Mouse (Mus musculus): ENCODE data around the gene Mical3.

The Mical3 gene

DNA sequence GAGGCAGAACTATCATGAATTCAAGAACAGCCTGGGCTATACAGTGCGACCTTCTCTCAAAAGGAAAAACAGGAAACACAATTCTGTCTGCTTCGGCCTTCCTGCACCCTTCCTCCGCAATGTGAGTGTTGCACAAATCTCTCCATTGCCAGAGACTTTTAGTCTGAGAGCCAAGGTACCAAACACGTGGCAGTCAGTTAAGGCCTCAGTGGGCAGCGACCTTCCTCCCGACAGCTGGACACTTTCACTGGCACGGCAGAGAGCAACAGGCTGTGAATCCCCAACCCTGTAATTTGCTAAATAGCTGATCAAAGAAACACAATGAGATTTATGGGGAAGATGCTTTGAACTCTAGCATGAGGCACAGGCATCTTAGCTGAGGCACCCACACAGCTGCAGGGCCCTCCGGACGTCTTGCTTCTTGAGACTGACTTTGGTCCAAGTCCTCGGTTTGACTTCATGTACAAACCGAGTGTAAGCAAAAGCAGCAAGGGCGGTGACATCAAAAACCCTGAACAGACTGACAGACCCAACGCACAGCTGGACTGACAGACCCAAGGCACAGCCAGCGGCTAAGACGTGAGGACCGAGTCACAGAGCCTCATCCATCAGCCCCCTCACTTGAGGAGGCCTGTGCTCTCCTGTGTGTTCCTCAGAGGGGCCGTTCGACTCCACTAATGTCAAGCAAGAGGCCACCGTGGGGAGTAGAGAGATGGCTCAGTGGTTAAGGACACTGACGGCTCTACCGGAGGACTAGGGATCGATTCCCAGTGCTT lies 73.4 kb downstream of the Mical3 start:
- in situ Hi-C loops (cut with MboI; ENCODE audit: low sequenced_read_pairs): no loop called here

DNA sequence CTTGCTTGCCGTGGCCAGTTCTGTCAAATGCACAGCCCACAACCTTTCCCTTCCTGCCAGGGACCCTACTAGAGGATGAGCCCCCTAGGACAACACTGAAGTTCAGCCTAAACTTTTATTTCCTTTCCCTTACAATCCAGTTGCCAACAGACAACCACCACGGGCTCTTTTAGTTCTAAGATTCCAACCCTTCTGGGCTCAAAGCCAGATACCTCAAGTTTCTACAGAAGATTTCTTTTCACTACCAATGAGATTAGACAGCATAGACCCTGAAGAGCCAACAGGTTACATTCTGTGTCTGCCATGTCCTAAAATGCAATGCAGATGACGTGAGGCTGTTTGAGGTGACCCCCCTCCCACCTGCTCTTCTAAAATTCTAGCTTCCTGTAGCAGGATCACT lies 75.3 kb downstream of the Mical3 start:
- in situ Hi-C loops (cut with MboI; ENCODE audit: low sequenced_read_pairs): no loop called here

DNA sequence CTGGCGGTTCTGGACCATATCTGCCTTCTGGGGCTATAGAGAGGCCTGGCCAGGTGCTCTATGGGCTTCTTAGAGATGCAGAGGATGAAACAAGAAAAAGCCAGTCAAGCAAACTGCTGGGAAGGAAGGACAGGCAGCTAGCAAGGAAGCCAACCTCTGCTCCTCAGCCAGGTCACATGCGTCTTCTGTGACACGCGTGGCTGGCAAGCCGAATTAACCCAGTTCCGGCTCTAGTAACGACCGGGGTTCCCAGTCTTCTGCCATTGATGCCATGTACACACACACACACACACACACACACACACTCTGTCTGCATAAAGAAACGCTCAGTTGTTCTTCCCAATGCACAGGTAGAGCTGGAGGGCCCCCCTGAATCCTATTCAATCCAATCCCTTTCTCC lies 75.9 kb downstream of the Mical3 start:
- in situ Hi-C loops (cut with MboI; ENCODE audit: low sequenced_read_pairs): no loop called here

DNA sequence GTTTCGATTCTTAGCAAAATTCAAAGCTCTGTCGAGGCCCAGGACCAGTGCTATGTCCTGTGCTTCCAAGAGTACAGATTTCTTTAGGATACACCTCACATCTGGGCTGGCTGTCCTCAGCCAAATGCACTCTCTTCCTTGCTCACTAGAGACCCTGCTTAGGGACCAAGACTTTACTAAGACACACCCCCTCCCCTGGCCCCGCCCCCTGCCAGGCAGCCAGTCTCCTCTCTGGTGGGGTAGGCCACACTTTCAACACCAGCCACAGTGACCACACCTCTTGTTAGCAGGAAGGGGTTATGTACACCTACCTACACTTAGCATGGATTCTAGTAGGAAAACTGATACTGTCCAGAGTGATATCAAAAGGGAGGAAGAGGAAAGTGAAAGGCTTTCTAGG lies 76.5 kb downstream of the Mical3 start:
- in situ Hi-C loops (cut with MboI; ENCODE audit: low sequenced_read_pairs): no loop called here

DNA sequence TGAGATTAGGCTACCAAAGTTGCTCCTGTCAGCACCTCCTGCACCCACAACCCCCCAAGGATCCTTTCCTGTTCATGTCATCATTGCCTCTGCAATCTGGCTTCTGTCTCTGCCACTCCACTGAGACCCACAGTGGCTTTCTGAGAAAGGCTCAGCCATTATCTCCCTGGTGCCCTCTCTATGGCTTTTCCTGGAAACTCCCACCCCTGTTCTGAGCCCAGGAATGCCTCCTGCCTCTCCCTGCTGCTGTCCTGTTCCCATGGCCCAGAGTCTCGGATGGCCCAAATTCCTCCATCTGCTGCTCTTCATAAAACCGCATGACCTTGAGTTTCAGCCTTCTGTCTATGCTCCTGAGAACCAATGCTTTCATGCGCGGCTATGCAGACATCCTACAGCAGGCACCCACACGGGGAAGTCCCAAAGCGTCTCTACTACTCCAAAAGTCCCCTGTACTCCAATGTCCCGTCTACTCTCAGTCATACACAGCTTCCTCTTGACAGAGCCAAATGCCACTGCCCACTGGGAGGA lies 77.2 kb downstream of the Mical3 start:
- in situ Hi-C loops (cut with MboI; ENCODE audit: low sequenced_read_pairs): no loop called here

DNA sequence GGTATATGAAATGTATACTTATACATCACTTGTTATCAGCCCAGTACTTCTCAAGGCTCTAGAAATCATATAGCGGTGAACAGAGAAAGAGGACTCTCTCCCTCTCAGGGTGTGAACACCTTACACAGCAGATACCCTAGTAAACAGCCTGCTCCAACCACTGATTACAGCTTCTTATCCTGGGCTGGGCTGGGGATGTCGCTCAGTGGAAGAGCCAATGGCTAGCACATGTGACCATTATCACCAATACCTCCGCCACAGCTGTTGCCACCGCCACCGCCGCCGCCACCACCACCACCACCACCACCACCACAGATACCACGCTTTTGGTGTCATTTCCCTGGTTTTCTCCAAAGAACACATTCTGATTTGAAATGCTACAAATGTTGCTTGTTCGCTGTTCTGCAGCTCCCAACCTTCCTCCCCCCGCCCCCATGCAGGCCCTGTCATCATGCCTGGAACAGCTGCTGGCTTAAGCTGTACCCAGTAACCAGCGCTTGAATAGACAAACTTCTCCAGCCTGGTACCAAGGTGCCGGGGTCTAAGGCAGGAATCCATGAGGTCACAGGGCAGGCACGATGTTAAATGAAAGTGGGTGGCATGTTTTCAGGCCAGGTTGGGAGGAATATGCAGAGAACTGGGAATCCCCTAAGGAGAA lies 78.7 kb downstream of the Mical3 start:
- in situ Hi-C loops (cut with MboI; ENCODE audit: low sequenced_read_pairs): no loop called here

DNA sequence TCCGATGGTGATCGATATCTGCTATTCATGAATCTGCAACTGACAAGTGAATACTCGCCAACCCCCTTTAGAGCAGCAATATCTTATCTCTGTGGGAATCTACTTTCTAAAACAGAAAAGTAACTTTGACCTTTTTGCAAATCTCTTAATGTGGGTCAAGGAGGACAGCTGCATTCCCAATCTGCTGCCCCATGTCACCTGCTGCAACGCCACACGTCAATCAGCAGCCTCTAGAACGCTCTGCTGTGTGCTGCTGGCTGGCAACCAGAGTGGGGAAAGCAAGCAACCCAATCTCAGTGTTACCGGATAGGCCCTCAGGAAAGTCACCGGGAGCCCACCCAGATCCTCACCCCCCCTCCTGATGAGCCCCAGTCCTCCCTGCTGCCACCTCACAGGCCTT lies 79.4 kb downstream of the Mical3 start:
- in situ Hi-C loops (cut with MboI; ENCODE audit: low sequenced_read_pairs): no loop called here

DNA sequence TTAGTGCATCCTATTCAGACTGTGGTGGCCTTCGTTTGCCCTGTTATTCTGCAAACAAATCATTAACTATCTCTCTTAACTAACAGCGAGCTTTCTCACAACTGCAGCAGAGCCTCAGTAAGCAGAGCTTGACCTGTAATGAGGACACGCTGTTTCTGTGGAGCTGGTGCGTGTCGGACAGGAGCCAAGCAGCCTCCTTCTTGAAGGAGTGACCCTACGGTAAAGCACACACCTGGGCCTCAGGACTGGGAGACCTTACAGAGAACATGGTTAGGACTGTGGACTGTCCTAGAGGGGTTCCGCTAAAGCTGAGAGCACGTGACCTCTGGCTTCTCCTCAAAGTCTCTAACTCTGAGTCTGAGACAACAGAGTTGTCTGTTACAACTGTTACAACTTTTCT lies 82.1 kb downstream of the Mical3 start:
- in situ Hi-C loops (cut with MboI; ENCODE audit: low sequenced_read_pairs): no loop called here

DNA sequence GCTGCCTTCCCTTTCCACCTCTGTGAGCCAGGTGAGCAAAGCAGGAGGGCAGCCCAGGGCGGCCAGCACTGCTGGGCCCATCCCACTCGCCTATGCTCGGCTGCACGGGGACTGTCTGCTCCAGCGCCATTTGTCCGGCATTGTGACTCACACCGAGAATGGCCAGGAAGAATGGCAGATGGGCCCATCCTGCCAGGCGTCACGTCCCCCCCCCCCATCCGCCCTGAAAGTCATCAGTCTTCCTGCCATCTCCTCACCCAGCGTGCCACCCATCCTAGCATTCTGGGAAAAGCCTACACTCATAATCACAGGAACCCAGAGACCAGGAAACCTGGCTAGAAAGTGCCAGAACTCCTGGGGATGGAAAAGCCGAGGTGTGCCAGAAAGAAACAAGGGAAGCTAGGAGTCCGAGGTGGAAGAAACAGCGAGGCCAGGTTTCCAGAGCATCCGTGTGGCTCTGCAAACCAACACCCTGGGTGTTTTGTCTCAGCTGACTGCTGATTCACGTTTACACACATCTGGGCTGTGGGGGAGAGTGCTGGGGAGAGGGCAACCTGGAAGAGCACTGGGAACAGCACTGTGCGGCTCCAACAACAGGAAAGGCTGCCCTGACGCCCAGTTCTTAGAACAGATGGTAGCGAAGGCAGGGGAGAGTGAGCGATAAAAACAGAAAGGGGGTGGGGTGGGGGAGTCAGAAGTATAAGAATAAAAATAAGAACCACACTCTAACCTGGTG lies 85.3 kb downstream of the Mical3 start:
- in situ Hi-C loops (cut with MboI; ENCODE audit: low sequenced_read_pairs): no loop called here

DNA sequence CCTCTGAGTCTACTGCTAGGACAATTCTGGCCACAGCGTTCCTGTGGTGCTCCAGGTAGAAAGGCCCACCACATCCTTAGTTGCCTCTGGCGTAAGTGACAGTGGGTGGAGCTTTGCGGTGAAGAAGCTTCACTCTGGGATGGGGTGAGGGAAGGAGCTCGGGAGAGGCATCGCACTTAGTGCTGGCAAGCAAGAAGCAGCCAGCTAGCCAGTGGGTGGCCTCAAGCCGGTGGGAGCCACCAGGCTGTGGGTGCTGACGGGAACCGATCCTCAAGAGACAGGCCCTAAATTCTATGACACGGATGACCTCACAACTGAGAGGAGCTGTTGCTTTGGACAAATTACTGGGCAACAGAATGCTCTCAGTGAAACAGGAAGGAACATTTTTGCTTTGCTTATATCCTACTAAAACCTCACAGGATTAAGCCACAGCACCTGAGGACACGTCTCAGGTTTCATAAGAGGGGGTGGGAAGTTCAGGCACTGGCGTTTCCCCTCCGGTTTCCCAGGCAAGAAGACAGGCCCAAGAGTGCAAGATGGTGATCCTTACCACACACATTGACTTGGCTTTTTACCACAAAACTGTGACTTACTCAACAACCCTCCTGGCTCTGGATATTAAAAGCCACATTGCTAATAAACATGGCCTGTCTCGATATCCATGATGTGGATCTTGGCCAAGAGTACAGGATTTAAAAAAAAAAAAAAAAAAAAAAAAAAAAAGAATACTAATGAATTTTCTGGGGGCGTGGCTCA lies 87.2 kb downstream of the Mical3 start:
- in situ Hi-C loops (cut with MboI; ENCODE audit: low sequenced_read_pairs): no loop called here

DNA sequence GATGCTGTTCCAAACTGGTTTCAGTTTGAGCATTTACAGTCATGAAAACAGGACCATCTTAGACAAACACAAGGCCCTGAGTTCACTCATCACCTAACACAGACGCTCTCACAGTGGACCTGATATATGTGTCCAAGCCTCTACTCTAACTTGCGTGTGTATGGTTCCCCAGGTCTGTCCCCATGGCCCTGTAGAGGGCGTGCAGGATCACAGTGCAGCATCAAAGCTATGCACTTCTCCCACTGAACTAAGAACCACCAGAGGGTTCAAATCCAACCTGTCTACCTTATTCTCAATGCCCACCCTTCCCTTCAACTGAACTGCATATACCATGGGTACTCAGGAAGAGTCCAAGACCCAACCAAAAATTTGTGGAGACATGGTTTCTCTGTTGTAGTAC lies 91.1 kb downstream of the Mical3 start:
- in situ Hi-C loops (cut with MboI; ENCODE audit: low sequenced_read_pairs): no loop called here

DNA sequence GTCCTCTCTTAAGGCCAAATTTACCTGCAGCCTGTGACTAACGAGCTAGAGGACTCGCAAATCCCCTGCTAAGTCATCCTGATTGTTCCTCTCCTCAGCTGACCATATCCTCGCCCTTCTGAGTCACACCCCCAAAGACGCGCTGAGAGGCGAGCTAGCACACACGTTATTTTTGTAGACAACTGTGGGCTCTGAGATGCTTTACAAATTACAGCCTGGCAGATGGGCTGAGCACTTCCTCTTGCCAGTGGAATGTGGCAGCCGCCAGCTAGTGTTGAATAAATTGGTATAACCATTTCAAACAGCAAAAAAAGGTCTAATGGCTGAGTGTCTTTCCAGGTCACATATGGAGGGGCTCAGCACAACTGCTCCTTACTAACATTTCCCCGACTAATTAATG lies 91.5 kb downstream of the Mical3 start:
- in situ Hi-C loops (cut with MboI; ENCODE audit: low sequenced_read_pairs): no loop called here

DNA sequence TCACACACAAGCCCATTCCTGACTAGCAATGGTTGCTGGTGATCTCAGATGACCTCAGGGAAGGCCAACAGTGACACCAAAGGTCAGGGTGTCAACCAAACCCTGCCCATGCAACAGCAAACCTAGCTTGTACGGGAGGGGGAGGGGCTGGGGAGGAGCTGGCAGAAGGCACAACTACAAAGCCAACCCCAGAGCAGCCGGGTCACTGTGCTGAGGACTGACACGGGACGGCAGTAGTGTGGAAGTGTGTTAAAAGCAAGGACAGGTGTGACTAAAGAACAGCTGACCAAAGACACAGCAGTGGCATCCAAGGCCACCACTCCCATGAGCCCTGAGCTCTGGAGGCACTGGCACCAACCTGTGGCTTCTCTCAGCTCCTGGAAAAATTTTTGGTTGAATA lies 93.7 kb downstream of the Mical3 start:
- in situ Hi-C loops (cut with MboI; ENCODE audit: low sequenced_read_pairs): no loop called here

DNA sequence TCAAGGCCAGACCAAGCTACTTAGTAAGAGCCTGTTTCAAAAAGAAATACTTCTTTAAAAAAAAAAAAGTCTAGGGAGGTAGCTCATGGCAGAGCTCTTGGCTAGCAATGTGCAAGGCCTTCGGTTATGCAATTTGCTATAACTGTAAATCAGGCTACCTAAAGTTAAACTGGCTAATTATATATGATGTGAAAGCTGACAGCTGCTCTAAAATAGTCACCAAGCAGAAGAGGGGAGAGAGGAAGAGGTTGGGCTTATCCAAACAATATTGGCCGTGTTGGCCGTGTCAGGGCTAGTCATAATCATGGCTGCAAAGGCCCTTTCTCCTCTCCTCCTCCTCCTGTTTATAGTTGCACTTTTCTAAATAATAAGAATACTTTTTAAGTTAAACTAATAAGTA lies 94.9 kb downstream of the Mical3 start:
- in situ Hi-C loops (cut with MboI; ENCODE audit: low sequenced_read_pairs): no loop called here

DNA sequence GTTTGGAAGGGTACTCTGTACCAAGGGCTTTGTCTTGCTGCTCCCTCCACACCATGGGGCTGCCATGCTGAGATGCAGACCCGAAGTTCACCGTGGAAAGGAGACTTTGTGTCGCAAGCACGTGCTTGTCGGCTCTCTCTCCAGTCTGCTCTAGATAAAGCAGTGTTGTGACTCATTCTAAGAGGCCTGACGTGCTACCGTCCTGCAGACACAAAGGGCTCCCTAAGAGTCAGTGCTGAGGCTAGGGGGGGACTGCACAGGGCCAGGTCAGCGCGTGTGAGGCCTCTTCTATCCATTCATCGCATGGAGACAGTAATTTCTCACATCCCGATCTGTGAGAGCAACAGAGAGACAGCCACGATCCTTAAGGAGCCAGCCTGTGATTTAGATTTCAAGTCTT lies 95.5 kb downstream of the Mical3 start:
- in situ Hi-C loops (cut with MboI; ENCODE audit: low sequenced_read_pairs): no loop called here

DNA sequence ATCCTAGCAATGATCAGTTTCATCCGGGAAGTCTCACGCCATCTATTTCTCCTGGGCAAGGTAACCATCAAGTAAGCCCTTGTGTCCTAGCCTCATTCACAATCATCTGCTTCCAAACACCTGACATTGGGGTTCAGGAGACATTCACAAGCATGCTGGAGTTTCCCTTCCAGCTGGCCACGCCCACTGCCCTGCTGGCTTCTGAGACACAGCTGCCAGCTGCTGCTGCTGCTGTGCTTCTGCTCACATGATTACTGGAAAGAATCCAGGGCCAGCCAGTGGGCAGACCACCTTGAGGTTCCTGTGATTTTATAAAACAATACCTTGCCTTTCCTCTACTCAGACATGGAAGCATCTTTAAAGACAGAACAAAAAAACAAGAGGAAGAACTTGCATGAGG lies 97.5 kb downstream of the Mical3 start:
- in situ Hi-C loops (cut with MboI; ENCODE audit: low sequenced_read_pairs): no loop called here

DNA sequence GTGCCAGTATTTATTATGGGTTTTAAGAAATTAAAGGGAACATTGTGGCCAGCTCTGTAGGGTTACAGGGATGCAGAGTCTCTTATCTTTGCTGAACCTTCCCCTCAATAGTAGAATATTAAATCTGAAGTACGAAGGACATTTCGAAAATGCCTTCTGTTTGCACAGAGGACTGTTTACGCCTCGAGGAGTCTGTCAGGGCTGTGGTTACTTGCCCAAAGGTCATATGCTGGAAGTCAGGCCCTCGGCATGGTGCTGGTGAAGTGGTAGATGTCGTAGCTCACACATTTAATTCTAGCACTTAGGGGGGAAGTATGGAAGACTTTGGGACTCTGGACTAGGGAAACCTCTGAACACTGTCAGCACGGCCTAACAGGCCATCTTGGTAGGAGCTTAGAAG lies 99.4 kb downstream of the Mical3 start:
- in situ Hi-C loops (cut with MboI; ENCODE audit: low sequenced_read_pairs): no loop called here

DNA sequence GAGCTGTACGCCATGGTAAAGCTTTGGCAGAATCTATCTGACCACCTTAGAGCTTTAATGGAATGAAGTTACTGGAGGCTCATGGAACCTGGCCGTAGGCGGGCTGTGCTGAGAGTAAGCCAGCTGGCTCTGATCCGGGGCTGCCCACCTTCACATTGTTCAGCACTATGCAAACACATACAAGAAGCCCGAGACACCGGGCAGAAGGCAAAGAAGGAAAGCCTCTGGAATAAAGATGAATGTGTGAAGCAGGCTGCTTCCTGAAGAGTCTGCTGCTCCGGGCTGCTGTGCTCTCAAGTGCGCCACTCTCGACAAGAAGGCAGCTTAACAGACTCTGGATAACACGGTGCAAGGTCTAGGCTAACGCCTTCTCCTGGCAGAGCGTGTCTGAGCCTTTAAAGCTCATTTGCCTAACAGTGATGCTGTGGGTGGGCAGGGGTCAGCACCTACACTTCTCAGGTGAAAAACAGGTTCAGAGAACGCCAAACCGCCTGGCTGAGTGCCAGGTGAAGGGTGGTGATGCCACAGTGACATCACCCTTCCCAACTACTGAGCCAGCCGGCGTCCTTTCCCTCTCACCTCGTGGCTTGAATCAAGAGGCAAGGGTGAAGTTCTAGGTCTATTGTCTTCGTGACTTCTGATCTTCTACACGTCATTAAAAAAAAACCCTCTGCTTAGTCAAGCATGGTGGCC lies 100.8 kb downstream of the Mical3 start:
- in situ Hi-C loops (cut with MboI; ENCODE audit: low sequenced_read_pairs): no loop called here

DNA sequence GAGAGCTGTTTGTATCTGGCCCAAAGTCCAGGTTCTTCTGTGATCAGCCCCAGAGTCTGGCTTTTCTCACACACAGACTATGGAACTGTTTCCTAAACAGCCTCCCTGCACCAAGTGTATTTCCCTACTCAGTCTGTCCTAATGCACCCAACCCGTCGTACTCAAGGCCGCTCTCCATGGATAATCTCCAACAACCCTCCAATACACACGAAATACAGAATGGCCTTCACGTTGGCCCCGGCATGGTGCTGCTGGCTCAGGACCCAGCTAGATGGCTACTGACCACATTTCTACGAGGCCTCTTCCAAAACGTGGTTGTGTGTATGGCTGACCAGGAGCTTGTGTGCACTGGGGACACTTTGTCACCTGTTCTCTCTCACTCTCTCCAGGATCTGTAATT lies 102.3 kb downstream of the Mical3 start:
- in situ Hi-C loops (cut with MboI; ENCODE audit: low sequenced_read_pairs): no loop called here

DNA sequence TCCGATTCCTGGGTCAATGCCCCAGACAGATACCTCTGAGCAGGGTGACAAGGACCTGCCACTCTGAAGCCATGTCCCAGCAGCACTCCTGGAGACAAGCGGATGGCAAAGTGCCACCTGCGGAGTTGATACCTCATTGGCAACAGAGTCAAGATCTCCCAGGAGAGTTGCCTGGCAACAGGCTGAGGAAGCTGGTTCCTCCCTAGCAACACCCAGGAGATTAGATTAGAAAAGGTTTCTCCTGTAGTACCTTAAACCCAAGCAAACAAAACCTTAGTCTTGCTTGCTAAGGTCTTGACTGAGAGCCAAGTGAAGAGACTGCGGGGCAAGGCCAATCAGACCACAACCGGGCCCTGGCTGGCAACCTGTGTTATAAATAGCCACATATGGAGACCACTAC lies 103.5 kb downstream of the Mical3 start:
- in situ Hi-C loops (cut with MboI; ENCODE audit: low sequenced_read_pairs): no loop called here

DNA sequence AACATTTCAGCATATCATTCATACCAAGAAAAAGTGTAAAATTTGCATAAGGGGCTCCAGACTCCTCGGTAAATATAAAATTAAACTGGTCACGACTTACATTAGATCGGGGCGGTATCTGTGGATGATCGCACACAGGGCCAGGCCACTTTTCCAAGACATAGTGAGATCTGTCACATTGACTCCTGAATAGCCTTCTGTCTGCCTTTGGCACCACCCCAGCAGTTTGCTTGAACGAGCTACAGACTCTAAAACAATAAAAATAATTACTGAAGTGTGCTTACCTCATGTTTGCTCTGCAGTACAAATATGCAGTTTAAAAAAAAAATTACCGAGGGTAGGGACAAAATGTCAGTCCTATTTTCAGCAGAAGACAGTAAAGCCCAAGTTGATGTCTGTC lies 103.9 kb downstream of the Mical3 start:
- in situ Hi-C loops (cut with MboI; ENCODE audit: low sequenced_read_pairs): no loop called here
